Mouse (Mus musculus) cerebellum, adult 18-20 months (tissue): ENCODE measurements around the gene Slc44a1.

ENCODE experiments used
- DNase-seq, 2 experiments: peaks; one replicate each; pipeline ENCODE4 v3.0.0; 2021

The Slc44a1 gene

DNA sequence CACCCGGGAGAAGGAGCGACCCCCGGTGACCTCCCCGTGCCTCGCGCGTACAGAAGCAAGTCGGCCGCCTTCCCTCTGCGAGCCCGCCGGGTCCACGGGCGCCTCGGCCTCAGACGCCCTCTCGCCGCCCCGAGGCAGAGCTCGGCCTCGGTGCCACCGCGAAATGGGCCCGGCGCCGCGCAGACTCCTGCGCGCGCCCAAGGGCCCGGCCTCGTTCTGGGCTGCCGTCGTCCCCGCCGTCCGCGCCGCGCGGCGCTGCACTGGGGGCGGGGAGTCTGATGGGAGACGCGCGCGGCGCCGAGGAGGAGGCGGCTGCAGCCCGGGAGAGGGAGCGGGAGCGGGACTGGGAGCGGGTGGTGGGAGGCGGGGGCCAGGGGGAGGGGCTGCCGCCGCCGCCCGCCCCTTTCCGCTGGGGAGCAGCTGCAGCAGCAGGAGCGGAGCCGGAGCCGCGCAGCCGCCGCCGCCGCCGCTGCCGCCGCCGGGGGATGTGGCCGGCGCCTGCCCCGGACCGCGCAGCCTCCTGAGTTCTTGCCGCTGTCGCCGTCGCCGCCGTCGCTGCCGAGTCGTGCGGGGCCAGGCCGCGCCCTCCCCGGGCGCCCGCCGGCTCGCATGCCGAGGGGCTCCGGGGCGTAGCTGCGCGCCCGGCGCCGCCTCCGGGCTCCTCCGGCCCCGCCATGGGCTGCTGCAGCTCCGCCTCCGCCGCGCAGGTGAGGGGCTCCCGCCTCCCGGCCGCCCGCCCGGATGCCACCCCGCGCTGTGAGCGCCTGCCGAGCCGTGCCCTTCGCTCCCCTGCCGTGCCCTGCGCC is at the start of gene Slc44a1:
Gene Slc44a1 (plus strand): TSS at position 404 of the 806 bp plus-strand sequence.
- DNase-seq, result peak; percentile 84 to 92

DNA sequence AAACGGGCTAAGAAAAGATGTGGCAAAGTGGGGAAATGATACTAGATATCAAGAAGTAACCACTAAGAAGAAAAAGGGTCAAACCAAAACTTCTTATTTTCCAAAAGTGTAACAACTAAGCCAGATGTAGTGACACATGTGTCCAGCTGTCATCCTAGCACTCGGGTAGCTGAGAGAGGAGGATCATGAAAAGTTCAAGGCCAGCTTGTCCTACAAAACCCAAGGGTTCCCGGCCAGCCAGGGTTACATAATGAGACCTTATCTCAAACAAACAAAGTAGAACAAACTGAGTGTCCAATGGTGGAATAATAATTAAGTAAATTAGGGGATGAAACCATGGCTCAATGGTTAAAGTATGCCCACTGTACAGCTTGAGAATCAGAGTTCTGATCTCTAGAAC is 45.2 kb upstream of the Slc44a1 start:
- DNase-seq, result no peak

DNA sequence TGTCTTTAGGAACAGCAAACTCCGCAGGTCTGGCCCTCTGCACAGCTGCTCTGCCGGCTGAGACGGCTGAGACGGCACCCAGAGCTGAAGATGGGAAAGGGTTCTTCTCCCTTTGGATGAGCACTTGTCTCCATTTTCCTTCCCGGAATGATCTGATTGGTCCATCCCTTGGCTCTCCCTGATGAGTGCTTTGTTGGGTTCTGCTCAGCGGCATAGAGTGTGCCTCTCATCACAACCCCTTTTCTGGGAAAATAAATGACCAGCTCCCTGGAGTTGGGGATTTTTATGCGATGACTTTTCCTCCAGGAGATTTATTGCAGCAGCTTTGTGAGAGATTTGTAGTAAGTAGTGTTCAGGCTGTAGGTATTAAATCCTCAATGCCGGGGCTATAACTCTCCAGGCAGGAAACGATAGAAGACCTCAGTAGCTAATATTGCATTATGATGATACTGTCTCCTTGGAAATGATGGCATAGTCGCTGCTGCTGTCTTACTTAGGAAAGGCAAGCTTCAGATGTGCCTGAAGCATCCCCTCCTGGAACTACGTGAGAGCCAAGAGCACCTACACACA is 43.5 kb upstream of the Slc44a1 start:
- DNase-seq, result no peak

DNA sequence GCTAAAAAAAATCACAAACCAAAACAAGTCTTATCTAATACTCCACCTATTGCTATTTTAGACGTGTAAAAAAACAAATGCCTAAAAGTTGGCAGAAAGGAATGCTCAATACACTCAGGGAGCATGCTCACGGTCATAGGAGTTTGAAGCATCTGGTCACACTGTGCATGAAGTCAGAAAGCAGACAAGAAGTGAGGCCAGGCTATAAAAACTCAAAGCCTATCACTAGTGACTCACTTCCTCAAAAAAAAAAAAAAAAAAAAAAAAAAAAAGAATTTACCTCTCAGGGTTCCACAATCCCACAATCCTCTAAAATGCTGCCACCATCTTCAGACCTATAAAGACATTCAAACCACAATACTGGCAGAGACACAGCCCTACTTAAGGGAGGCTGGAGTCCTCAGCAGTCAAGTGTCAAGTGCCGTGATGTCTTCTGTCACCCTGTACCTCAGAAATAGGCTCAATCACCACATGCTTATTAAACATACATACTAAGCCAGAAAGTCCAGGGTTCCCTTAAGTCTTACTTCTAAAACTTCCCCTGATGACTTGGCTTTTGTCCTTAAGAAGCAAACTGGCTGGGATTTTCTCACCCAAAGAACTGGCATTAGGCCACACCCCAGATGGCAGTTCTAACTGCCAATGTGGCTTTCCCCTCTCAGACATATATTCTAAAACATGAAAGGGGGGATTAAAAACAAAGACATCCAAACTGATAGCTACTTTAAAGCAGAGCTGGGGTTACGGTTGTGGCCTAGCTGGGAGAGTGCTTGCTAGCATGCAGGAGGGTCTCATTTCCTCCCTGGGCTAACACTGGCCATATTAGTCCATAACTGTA is 42.7 kb upstream of the Slc44a1 start:
- DNase-seq, result peak; percentile 42 to 44

DNA sequence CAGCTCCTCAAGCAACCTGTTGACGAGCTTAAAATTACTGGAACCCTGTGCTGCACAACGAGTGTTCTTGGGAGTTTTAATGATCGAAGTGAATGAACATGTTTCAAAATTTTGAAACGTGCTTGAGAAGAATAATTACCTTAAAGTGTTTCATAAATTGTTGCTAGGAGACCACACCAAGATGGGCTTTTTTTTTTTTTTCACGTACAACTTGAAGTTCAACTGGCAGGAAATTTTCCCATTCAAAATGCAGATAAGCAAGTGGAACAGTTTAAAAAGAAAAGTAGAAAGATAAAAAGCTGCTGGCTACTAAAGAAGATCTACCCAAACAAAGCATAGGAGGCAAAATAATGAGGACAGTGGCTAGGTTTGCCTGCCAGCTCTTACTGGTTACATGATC is 41.7 kb upstream of the Slc44a1 start:
- DNase-seq, result no peak

DNA sequence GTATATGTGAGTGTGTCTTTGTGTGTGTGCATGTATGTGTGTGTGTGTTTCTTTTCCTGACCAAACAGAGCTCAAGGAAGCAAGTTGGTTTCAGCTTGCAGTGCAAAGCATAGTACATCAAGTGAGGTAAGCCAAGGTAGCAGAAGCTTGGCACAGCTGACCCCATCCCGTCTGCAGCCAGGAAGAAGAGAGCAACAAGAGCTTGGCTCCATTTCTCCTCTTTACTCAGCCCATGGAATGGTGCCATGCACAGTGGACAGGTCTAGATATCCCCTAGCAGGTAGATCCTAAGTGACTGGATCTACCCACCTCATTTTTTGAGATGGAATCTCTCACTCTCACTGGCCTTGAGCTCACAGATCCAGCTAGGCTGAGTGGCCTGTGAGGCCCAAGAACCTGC is 40.8 kb upstream of the Slc44a1 start:
- DNase-seq, result peak; percentile 52 to 60

DNA sequence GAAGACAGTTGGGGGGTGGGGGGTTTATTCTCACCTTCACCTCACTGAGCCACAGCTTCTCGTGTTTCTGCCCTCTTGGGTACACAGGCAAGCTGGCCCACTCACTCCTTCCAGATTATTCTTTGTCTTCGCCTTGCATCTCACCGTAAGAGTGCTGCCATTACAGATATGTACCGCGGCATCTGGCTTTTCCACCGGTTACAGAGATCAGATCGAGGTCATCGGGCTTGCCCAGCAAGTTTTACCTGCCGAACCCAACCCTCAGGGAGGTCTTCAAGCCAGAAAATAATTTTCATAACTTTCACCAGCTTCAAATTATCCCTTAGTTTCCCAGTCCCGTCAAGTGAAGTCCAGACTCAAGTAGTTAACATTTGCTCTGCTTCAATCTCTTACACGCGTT is 36.8 kb upstream of the Slc44a1 start:
- DNase-seq, result no peak

DNA sequence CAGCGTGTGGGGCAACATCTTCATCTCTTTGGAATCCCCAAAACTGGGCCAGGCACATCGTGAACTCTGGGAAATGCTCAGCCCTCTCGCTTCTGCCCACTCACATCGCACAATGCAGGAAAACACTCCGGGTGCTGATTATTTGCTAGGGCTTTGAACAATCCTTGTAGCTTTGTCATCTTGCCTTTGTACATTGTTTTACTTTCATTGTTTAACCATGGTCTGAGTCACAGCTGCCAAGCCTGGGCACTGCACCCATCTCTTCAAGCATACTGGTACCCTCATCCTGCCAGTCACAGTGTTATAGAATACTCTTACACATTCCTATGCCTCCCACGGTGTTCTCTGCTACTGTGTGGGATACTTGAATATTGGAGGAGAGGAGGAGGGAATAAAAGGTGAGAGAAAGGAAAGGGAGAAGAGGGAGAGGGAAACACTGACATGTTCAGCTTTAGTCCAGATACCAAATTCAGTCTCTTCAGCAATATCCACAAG is 35.7 kb upstream of the Slc44a1 start:
- DNase-seq, result no peak

DNA sequence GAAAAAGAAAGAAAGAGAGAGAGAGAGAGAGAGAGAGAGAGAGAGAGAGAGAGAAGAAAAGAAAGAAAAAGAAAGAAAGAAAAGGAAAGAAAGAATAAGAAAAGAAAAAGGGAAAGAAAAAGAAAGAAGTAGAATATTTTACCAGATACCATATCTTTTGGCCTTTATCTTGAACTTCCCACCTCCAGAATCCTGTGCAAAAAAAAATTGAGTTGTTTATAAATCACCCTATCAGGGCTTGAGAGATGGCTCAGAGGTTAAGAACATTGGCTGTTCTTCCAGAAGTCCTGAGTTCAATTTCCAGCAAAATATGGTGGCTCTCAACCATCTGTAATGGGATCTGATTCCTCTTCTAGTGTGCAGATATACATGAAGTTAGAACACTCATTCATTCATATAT is 33.3 kb upstream of the Slc44a1 start:
- no peak for DNase-seq

DNA sequence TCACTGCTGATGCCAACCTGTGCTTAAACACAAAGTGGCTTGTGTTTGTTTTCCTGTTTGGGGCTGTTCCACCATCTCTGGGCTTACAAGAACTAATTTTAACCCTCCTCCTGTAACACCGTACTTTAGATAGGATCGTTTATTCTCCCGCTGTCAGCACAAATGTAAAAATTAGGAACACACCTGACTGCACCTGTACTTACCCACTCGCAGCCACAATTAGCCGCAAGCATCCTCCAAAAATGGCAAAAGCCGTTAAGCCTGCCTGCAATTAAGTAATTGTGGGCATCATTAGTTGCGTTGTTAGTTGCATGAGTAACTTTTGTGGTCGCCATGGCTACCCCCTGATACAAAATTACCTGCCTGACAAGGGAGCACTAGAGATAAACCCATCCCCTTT is 31.4 kb upstream of the Slc44a1 start:
- DNase-seq, result no peak

DNA sequence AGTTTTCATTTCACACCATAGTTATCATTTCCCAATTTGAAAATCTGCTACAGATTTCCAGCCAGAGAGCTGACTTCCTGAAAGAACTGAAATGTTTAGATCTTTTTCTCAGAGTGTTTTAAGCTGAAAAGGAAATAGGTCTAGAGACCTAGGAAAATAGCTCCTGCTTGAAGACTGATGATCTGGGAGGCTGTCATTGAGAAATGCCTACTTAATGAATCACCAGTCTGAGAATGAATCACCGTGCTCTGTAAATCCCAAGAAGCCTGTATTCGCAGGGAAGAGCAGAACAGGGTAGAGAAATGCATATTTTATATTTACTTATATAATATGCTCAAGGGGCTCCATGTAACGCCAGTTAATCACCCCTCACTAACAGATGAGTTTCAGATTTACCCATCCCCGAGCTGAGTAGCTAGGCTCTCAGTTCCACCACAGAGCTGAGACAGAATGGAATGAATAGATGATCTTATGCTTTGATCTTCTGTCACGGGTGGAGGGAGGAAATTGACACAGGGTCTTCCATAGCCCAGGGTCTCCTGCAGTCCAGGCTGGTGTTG is 30.6 kb upstream of the Slc44a1 start:
- DNase-seq, result no peak

DNA sequence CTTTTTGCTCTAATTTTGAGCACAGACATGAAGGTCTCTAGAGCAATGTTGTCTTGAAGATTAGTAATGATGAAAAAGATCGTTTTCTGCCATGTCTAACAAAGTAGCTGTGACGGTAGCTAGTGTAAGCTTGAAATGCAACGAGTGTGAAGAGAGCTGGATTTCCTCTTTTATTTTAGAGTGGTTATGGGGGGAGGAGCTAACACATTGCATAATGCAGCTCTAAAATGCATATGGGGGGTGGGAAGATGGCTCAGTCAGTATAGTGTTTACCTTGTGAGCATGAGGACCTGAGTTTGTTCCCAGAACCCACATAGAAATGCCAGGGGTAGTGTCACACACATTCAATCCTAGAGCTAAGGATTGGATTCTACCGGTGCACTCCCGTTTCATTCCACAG is 29.5 kb upstream of the Slc44a1 start:
- DNase-seq, result no peak

DNA sequence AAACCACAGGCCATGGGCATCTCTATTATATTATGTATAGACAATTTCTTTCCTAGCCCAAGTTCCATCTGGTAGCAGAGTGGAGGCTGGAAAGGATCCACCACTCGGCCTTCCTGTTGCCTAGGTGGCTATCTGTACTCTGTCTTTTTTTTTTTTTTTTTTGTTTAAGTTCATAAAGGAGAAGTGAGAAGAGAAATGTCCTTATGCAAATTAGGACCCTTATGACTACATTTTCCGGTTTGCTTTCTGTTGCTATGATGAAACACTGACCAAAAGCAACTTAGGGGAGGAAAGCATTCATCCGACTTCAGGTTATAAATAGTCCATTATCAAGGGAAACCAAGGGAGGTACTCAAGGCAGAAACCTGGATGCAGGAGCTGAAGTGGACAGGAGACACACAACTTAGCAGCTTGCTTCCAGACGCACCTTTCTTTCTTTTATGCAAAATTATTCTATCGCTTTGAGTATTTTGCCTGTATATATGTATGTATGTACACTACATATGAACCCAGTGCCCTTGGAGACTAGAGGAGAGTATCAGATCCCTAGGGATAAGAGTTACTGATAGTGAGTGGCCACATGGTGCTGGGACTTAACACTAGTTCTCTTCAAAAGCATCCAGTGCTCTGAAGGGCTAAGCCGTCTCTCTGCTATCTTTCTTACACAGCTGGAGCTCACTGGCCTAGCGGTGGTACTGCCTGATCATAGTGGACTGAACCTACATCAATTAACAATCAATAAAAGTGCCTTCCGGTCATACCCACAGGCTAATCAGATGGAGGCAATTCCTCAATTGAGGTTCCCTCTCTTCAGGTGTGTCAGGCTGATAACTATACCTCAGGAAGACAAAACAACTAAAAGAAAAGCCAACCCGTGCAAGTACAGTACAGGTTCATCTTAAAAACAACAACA is 28.0 kb upstream of the Slc44a1 start:
- no peak for DNase-seq

DNA sequence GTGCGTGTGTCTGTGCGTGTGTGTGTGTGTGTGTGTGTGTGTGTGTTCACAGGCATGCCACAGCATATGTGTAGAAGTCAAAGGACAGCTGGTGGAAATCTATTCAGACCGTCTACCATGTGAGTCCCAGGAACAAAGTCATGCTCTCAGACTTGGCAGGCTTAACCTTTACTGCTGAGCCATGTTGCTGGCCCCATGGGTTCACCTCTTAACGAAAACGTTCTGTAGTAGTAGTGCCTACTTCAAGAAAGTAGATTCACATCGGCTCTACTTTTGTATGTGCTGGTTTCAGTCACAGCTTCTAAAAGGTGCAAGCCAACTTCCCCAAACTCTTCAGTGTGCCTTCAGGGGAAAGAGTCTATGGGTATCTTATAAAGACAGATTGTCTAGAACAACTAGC is 27.2 kb upstream of the Slc44a1 start:
- DNase-seq, result no peak

DNA sequence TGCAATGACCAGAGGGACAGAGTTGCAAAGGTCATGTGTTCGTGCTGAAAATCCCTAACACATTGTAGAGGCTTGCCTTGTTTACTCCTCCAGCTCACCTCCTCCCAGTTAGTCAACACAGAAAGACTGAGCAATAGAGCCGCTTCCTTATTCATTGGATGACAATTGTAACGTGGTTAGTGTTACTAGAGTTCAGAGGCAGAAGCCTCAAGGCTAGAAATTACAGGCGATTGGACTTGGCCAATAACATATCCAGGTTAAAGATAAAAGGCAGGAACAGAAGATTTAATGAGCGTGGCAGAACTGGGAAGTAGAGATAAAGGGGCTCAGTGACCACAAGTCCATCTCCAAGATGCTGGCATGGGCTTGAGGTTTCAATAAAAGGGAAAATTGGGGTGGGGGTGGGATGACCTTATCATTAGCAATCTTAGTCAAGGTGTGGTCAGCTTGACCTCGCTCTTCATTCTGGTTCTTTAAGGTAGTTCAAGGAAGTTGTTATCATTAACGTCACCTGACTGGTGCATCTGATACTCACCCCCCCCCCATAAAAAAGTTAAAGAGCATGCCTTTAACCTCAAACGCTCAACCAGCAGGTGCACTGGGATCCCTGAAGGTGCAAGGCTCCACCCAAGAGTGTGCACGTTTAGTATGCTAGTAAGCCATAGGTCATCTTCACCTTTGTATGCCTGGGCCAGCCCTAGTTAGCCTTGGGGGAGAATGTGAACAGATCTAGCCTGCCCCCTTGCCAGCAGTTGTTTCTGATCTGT is 26.0 kb upstream of the Slc44a1 start:
- no peak for DNase-seq

DNA sequence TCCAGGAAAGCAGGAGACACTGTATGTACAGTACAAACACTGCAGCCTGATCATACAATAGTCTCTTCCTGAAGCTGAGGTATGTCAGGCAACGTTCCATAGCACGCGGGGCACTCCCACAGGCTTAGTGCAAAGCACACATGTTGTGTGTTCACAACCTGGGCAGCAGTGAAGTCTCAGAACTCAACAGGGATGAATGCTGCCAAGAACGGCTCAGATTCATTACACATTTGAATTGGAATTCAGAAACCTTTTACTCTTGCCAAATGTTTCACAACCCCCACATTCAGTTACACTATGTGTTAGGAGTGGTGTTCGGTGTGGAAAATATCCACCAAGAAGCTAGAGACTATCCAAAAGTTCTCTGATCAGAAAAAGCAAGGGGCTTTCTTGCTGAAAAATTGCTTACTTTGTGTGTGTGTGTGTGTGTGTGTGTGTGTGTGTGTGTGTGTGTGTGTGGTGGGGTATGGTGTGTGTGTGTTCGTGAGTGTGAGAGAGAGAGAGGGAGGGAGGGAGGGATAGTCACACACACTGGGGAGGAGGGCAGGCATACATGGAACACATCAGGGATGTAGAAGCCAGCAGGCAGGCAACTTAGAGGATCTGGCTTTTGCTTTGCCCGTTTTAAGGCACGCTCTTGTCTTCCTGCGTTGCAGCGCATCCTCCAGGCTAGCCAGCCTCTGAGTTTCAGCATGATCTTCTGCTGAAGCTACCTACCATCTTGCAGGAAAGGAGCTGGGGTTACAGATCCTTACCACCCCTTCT is 24.2 kb upstream of the Slc44a1 start:
- no peak for DNase-seq

DNA sequence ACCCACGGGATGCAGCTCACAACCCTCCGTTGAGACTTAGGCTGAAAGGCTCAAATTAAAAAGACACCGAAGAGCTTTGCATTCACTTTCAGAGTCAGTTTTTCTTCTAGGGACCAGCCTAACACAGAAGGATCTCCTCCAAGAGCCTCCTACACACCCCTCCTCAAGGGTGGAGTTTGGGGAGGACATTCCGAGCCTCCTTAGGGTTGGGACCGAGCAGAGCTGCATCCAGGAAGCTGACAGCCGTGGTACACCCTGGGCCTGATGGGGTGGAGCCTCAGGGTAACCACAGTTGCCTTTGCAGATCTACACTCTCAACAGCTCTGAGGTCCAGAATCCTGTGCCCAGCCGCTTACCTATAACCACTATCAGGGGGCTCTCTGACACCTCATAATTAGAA is 23.3 kb upstream of the Slc44a1 start:
- no peak for DNase-seq

DNA sequence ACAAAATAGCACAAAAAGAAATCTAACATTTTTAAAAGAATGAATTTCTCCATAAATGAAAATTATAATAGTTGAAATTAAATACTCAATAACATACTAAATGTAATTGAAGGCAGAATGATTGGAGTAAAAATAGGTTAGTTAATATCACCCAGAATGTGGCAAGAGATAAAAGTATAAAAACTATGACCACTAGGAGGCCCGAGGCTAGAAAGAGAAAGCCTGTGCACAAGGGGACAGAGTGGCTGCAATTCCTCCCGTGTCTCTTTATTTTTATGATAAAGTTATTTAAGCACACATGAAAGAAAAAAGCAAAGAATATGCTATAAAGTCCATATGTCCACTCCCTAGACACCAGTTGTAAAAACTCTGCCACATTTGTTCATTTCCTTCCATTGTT is 17.4 kb upstream of the Slc44a1 start:
- no peak for DNase-seq

DNA sequence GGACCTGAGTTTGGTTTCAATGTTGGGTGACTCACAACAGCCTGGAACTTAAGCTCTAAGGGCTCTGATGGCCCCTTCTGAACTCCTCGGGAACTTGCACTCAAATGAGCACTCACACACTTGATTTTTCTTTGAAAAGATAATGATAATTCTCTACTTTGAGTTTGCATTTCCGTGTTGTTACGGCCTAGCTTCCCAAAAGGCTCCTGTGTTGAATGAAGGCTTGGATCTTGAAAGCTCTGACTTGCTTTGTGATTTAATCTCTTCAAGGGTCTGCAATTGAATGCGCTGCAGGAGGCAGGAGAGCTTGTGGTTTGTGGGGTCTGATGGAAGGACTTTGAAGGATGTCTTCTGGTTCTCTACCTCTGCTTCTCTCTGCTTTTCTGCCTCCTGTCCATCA is 13.1 kb upstream of the Slc44a1 start:
- DNase-seq, result no peak

DNA sequence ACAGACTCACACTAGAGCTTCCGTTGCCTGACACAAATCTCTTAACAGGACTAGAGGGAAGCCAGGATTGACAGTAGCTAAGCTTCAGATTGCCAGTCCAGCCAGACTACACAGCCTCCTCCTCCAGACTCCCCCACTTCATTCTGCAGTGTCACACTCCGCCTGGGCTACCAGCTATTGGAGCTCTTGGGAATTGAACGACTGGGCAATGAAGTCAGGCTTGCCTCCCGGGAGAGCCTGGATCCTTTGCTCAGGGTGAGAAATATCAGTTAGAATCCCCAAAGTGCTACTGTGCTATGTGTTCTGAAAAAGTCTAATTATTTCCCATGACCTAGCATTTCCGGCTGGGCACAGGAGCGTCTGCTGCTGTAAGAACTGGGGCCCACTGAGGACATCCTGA is 9.7 kb upstream of the Slc44a1 start:
- DNase-seq, result no peak
